Mouse (Mus musculus) thymus, adult 2 months (tissue): ENCODE measurements at regions not wholly inside any gene's neighbourhood (a gene's known extent, or its start where the extent isn't known, plus 50 kb on each side); places are given as distances from the start of the nearest gene placed in this dataset.

Experiments
- CTCF ChIP-seq: fragments of 200-500 bp; IDR thresholded peaks from 2 replicates; pipeline ENCODE4 v1.5.1; 2012; ENCODE audit warnings: mild to moderate bottlenecking, control low read depth, low read length, moderate library complexity, borderline replicate concordance; ENCODE audit not compliant: control insufficient read depth, poor library complexity, insufficient read depth; ENCODE audit errors: extremely low read depth
- POLR2A ChIP-seq: fragments of 200-500 bp; IDR thresholded peaks from 2 replicates; pipeline ENCODE4 v1.6.1; 2012; ENCODE audit warnings: mild to moderate bottlenecking, low read length, control low read depth, moderate library complexity; ENCODE audit not compliant: control insufficient read depth, poor library complexity, insufficient read depth; ENCODE audit errors: extremely low read depth

- TF ChIP-seq CTCF (no peak), POLR2A (no peak)
Measured at GRCm38 (mm10) chr2:50885924-50886315, 263.0 kb downstream of the Rnd3 start.
